Mouse (Mus musculus) intestine, postnatal 0 days (tissue): ENCODE data around the gene Dnah11. TPM values are rescaled to one million over a fixed set of nuclear protein-coding genes. Genes with fewer than 3 reads are reported as not detected.

Source experiments
- ATAC-seq: fragments of 200-750 bp; cut with Nextera tagmentation; 2 replicates; pipeline ENCODE4 v1.8.0; 2017; ENCODE audit warnings: mild to moderate bottlenecking, moderate TSS enrichment, moderate library complexity
- H3K27ac ChIP-seq: fragments of 300-500 bp; sonication (generic); 2 replicates; pipeline ENCODE4 v1.5.1; 2014; ENCODE audit warnings: mild to moderate bottlenecking, low read depth, low read length, moderate library complexity
- H3K27me3 ChIP-seq: fragments of 300-500 bp; sonication (generic); replicated peaks from 2 replicates; pipeline ENCODE4 v1.6.1; 2014; ENCODE audit warnings: low read length, mixed read lengths; ENCODE audit not compliant: control insufficient read depth, insufficient read depth
- H3K36me3 ChIP-seq: fragments of 300-500 bp; sonication (generic); 2 replicates; pipeline ENCODE4 v1.6.1; 2014; ENCODE audit warnings: mild to moderate bottlenecking, moderate library complexity; ENCODE audit not compliant: control insufficient read depth, insufficient read depth
- H3K4me1 ChIP-seq: fragments of 300-500 bp; sonication (generic); replicated peaks from 2 replicates; pipeline ENCODE4 v1.6.1; 2014; ENCODE audit warnings: antibody characterized with exemption, low read length, mixed read lengths; ENCODE audit not compliant: control insufficient read depth, insufficient read depth
- H3K4me2 ChIP-seq: fragments of 300-500 bp; sonication (generic); replicated peaks from 2 replicates; pipeline ENCODE4 v1.6.1; 2014; ENCODE audit warnings: low read depth, mild to moderate bottlenecking, moderate library complexity
- H3K4me3 ChIP-seq: fragments of 300-500 bp; sonication (generic); 2 replicates; pipeline ENCODE4 v1.5.1; 2014; ENCODE audit warnings: low read depth, low read length
- H3K9ac ChIP-seq: fragments of 300-500 bp; sonication (generic); 2 replicates; pipeline ENCODE4 v1.6.1; 2014; ENCODE audit warnings: mild to moderate bottlenecking, low read depth, low read length
- H3K9me3 ChIP-seq: fragments of 300-500 bp; sonication (generic); 2 replicates; pipeline ENCODE4 v1.6.1; 2016; ENCODE audit warnings: mixed run types; ENCODE audit not compliant: control insufficient read depth
- CTCF ChIP-seq: sonication (generic); IDR thresholded peaks from 2 replicates; pipeline ENCODE4 v1.5.1; 2016; ENCODE audit warnings: low read depth, mild to moderate bottlenecking, control low read depth, antibody characterized with exemption, moderate library complexity
- whole genome bisulfite sequencing: fragments of 180-500 bp; shearing (Covaris S2); extraction: QIAGEN DNeasy Blood & Tissue Kit; methylation state at CpG from one replicate; pipeline ENCODE4 v1.1.7; 2014; 5-methylcytosine and 5-hydroxymethylcytosine counted together
- polyA plus RNA-seq: library from polyadenylated mRNA; unstranded; fragments of >200 nt; fragmentation: Nextera tagmentation; extraction: Ambion mirVana; gene quantifications from 2 replicates; pipeline ENCODE4 v1.2.1, GENCODE M21; 2015

Dnah11 gene
- polyA plus RNA-seq, 1 experiment from 2014 or later, result 0.01 TPM

DNA sequence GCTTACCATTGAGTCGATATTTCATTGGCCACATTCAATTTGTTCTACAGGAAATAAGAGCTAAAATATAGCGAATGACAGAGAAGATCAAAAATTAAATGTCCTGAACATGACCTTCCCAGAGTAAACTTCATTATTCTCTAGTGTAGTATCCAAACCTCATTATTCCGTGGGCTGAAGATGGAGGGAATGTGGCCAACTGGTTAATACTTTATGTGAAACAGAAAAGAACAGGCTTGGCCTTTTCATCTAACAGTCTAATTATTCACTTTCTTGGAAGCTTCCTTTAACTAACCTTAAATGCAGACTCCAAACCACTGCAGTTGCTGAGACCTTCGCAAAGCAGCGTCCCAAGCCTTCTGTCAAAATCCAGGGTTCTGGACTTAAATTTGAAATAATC lies 41.9 kb downstream of the Dnah11 start:
- H3K9ac ChIP-seq, result no peak overlapping the region

DNA sequence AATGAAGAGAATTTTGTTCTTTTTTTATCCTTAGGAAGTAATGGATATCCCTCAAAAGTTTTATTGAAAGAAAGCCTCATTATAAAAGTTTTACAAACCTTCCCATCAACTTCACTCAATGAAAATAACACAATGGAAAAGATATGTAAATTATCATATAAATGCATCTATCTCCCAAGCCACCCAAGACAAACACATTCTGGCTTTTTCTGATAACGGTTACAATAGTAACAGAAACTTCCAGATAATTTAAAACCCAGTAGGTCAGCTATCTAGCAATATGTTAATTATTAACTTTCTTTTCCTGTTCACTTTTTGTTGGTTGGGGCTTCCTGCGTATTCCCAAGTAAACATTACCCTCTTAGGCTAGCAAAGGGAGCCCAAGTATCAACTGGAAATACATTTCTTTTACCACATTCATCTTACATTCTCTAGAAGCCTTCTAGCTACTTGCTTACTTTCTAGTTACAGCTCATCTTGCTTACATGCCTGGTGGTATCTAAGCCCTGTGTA lies 51.3 kb downstream of the Dnah11 start:
- H3K4me2 ChIP-seq, result no peak overlapping the region
- no peak for ATAC-seq
- H3K9me3 ChIP-seq, result no peaks in the 10 kb centered on the region
- 41% methylated on average over 2 of the region's 2 CpGs for WGBS
- H3K27ac ChIP-seq, result no peak overlapping the region
- no peaks in the 10 kb centered on the region for H3K27me3 ChIP-seq
- H3K4me3 ChIP-seq, result no peak overlapping the region
- H3K4me1 ChIP-seq, result no peaks in the 10 kb centered on the region
- no peak overlapping the region for H3K9ac ChIP-seq
- H3K36me3 ChIP-seq, result no peaks in the 10 kb centered on the region
- TF ChIP-seq CTCF, result no peak

More for the DNA sequence above, 41.9 kb downstream of the Dnah11 start:
- Histone ChIP-seq H3K36me3 (no peaks in the 10 kb centered on the region), H3K4me3 (no peak overlapping the region), H3K9me3 (no peaks in the 10 kb centered on the region), H3K27me3 (no peaks in the 10 kb centered on the region), H3K4me1 (no peaks in the 10 kb centered on the region), H3K4me2 (no peak overlapping the region), H3K27ac (no peak overlapping the region)
- no peak for TF ChIP-seq CTCF
- 88% methylated on average over 5 of the region's 5 CpGs for WGBS
- no peak for ATAC-seq

- ATAC-seq, result no peak
- 85% methylated on average over 4 of the region's 4 CpGs for WGBS
- Histone ChIP-seq H3K4me3 (no peak overlapping the region), H3K27ac (no peak overlapping the region), H3K4me1 (no peaks in the 10 kb centered on the region), H3K9ac (no peak overlapping the region), H3K9me3 (no peaks in the 10 kb centered on the region), H3K27me3 (no peaks in the 10 kb centered on the region), H3K4me2 (no peak overlapping the region), H3K36me3 (no peaks in the 10 kb centered on the region)
- TF ChIP-seq CTCF, result no peak
Observed at GRCm38 (mm10) chr12:118128116-118128515, 70.7 kb downstream of the Dnah11 start.

- WGBS, result 98% methylated on average over 3 of the region's 3 CpGs
Observed at GRCm38 (mm10) chr12:118119668-118120067, 79.2 kb downstream of the Dnah11 start.

DNA sequence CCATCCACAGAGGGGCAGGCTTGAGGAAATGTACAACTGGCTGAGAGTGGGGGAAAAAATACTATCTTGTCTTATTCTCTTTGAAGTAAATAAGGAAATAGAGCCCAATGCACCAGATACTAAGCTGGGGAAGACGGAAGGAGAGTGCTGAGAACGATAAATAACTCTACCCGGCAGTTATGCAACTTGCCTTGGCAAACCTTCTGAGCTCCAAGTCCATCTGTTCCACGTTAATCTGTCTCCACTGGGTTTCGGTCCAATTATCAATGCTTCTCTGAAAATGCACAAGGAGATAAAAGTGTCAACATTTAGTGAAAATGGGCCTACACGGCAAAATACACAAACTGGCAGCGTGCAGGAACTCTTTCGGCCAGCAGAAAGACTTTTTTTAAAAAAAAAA lies 86.2 kb downstream of the Dnah11 start:
- Histone ChIP-seq H3K4me3 (no peak overlapping the region), H3K27me3 (no peaks in the 10 kb centered on the region), H3K27ac (no peak overlapping the region), H3K9me3 (no peaks in the 10 kb centered on the region), H3K36me3 (no peaks in the 10 kb centered on the region), H3K9ac (no peak overlapping the region), H3K4me2 (no peak overlapping the region), H3K4me1 (no peaks in the 10 kb centered on the region)
- no peak for ATAC-seq
- 51% methylated on average over 8 of the region's 8 CpGs for WGBS
- TF ChIP-seq CTCF, result no peak

More at GRCm38 (mm10) chr12:118119668-118120067, 79.2 kb downstream of the Dnah11 start:
- Histone ChIP-seq H3K4me3 (no peak overlapping the region), H3K9ac (no peak overlapping the region), H3K9me3 (no peaks in the 10 kb centered on the region), H3K4me1 (no peaks in the 10 kb centered on the region), H3K27ac (no peak overlapping the region), H3K4me2 (no peak overlapping the region), H3K36me3 (no peaks in the 10 kb centered on the region), H3K27me3 (no peaks in the 10 kb centered on the region)
- TF ChIP-seq CTCF, result no peak
- ATAC-seq, result no peak

DNA sequence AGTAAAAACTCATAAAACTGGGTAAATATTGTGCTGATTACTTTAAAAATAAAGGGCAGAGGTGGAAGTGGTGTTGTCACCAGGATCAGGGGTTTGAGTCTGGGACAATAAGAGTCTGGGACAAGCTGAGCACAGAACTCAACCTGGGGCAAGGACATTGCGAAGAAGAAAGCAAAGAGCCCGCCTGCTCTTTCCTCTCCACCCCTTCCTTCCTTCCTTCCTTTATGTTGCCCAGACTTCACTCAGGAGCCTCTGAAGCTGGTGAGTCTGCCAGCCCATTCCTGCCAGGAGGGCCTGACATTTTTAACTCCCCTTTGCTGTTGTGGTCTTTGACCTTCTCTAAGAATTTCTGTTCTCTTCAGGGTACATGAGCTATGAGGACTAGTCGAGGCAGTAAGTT lies 86.9 kb downstream of the Dnah11 start:
- H3K27me3 ChIP-seq, result no peaks in the 10 kb centered on the region
- no peaks in the 10 kb centered on the region for H3K36me3 ChIP-seq
- H3K4me2 ChIP-seq, result no peak overlapping the region
- no peak overlapping the region for H3K9ac ChIP-seq
- TF ChIP-seq CTCF, result no peak
- WGBS, result 84% methylated on average over 3 of the region's 3 CpGs
- no peaks in the 10 kb centered on the region for H3K9me3 ChIP-seq
- no peaks in the 10 kb centered on the region for H3K4me1 ChIP-seq
- H3K27ac ChIP-seq, result no peak overlapping the region
- ATAC-seq, result no peak
- no peak overlapping the region for H3K4me3 ChIP-seq

DNA sequence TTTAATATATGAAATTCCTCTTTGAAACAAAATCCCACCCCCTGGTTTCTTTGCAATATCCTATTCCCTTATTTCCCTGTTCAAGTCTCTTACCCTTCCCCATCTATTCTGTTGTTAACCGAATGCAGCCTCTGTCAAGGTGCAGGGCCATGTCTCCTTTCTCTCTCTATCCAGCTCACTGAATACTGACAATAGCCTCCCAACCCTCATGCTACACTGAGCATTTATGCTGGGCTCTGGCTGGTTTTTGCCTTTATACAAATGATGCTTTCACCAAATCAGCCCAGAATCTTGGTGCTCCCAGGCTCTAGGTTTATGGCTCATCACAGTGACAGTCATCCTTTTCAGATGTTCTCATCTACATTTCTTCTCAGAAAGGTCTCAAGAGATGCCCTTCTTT lies 91.1 kb downstream of the Dnah11 start:
- Histone ChIP-seq H3K36me3 (no peaks in the 10 kb centered on the region), H3K4me1 (no peaks in the 10 kb centered on the region), H3K27ac (no peak overlapping the region), H3K9me3 (no peaks in the 10 kb centered on the region), H3K9ac (no peak overlapping the region), H3K4me3 (no peak overlapping the region), H3K27me3 (no peaks in the 10 kb centered on the region), H3K4me2 (no peak overlapping the region)
- no peak for ATAC-seq
- WGBS, result 88% methylated on average over 1 of the region's 1 CpGs
- TF ChIP-seq CTCF, result no peak
